8 mouse cellular contexts compared by ENCODE assay signal in the genomic region with DNA sequence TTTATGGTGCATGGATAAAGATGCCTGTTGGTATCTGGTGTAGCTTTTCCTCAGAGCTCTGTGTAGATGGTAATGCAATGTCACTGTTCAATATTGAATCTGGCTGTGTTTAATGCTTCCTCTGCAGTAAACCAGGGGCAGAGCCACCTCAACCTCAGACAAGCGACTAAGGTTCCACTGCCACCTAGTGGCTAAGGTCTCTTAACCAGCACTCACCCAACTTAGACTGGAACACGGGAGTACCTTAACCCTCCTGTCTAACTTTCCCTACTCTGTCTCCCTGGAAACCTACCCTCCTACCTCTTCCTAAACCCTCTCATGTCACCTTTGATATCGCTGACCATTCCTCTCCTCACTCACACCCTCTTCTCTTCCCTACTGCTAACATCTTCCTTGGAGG.
DNase-seq lines count a peak whose midpoint lies in the region; ATAC-seq and TF ChIP-seq lines count a peak whose summit lies in the region.

No protein-coding gene starts in this region.

- H3K4me3 ChIP-seq in C2C12 (ENCODE audit: insufficient read depth, poor library complexity, severe bottlenecking): no peak overlapping the region
- no peak overlapping the region for H3K4me3 ChIP-seq in heart, postnatal 0 days (ENCODE audit: low read depth, low read length)
- H3K4me3 ChIP-seq in lung, postnatal 0 days (ENCODE audit: low read depth, low read length): no peak overlapping the region

- ATAC-seq in heart, postnatal 0 days (ENCODE audit: insufficient read depth, low read depth): peak; percentile 60; the same call in 1 of the 2 replicates
- ATAC-seq in lung, postnatal 0 days: peak; percentile 73

- no peak overlapping the region for H3K4me2 ChIP-seq in heart, postnatal 0 days (ENCODE audit: low read depth, low read length)
- no peak overlapping the region for H3K4me2 ChIP-seq in lung, postnatal 0 days (replicated peaks; ENCODE audit: low read depth, low read length)

- H3K9me3 ChIP-seq in heart, postnatal 0 days (replicated peaks; ENCODE audit: control insufficient read depth, low read length): no peaks in the 10 kb centered on the region
- no peaks in the 10 kb centered on the region for H3K9me3 ChIP-seq in lung, postnatal 0 days (ENCODE audit: low read length)

- no peaks in the 10 kb centered on the region for H3K79me2 ChIP-seq in C2C12 (ENCODE audit: control insufficient read depth, insufficient read depth)

- H3K9ac ChIP-seq in heart, postnatal 0 days (replicated peaks; ENCODE audit: low read depth, low read length): no peak overlapping the region
- H3K9ac ChIP-seq in lung, postnatal 0 days (replicated peaks; ENCODE audit: low read depth): no peak overlapping the region

- WGBS in heart, postnatal 0 days: 9% methylated on average over 3 of the region's 3 CpGs
- 16% methylated on average over 3 of the region's 3 CpGs for WGBS in lung, postnatal 0 days

- H3ac ChIP-seq in C2C12 (ENCODE audit: control insufficient read depth, insufficient read length, low read depth): no peak overlapping the region

- no peak for TF ChIP-seq EP300 in heart, postnatal 0 days (IDR thresholded peaks at IDR 0.05; ENCODE audit: low read depth)
- TF ChIP-seq EP300 in lung, postnatal 0 days (IDR thresholded peaks at IDR 0.05): no peak

- no peaks in the 10 kb centered on the region for H3K79me3 ChIP-seq in C2C12 (ENCODE audit: low read depth)

- peak; percentile 38 for DNase-seq in T-cell, adult 2 months (ENCODE audit: low spot score)
- DNase-seq in embryo, embryonic 10 days (ENCODE audit: low spot score): peak; percentile 86
- DNase-seq in heart, postnatal 0 days (ENCODE audit: low spot score): peak; percentile 82
- DNase-seq in kidney, postnatal 25 days: peak; percentile 55 to 59
- DNase-seq in lung, postnatal 0 days (ENCODE audit: low spot score): peak; percentile 87
- peak; percentile 11 for DNase-seq in retina, adult 2 months (ENCODE audit: low read depth, low spot score)
- peak; percentile 33 for DNase-seq in yolk sac, embryonic 10.5 days (ENCODE audit: low spot score)

- H3K27ac ChIP-seq in heart, postnatal 0 days (ENCODE audit: low read depth): no peak overlapping the region
- H3K27ac ChIP-seq in lung, postnatal 0 days (ENCODE audit: low read length): no peak overlapping the region

- H3K36me3 ChIP-seq in C2C12 (ENCODE audit: control insufficient read depth, insufficient read depth): no peaks in the 10 kb centered on the region
- no peaks in the 10 kb centered on the region for H3K36me3 ChIP-seq in heart, postnatal 0 days (replicated peaks; ENCODE audit: control insufficient read depth, insufficient read depth, low read length)
- no peaks in the 10 kb centered on the region for H3K36me3 ChIP-seq in lung, postnatal 0 days (ENCODE audit: insufficient read depth, low read length)

- TF ChIP-seq CTCF in C2C12 (IDR thresholded peaks at IDR 0.05; ENCODE audit: control insufficient read depth, insufficient read depth, insufficient read length): peak; percentile 68
- TF ChIP-seq CTCF in heart, postnatal 0 days (IDR thresholded peaks at IDR 0.05; ENCODE audit: low read depth): peak; percentile 90
- peak; percentile 84 for TF ChIP-seq CTCF in lung, postnatal 0 days (IDR thresholded peaks at IDR 0.05)

- peaks cover 12% of the 10 kb centered on the region for H3K27me3 ChIP-seq in C2C12 (ENCODE audit: control insufficient read depth, insufficient read depth, insufficient read length)
- H3K27me3 ChIP-seq in heart, postnatal 0 days (ENCODE audit: control insufficient read depth, insufficient read depth, low read length): no peaks in the 10 kb centered on the region
- H3K27me3 ChIP-seq in lung, postnatal 0 days (replicated peaks; ENCODE audit: insufficient read depth, low read length): no peaks in the 10 kb centered on the region

- 0 out of 2 replicates have a peak, but pooled peaks cover 2% of the 10 kb centered on the region for H3K4me1 ChIP-seq in heart, postnatal 0 days (ENCODE audit: control insufficient read depth, insufficient read depth)
- no peaks in the 10 kb centered on the region for H3K4me1 ChIP-seq in lung, postnatal 0 days (ENCODE audit: insufficient read depth, low read depth, low read length)

TF ChIP-seq in C2C12, 6 proteins besides CTCF, POLR2A, EP300 and RAD21:
- TF ChIP-seq MYOD1 (IDR thresholded peaks at IDR 0.05; ENCODE audit: control insufficient read depth, insufficient read length, low read depth) (no peak), CEBPB (IDR thresholded peaks at IDR 0.05; ENCODE audit: low read depth) (no peak), USF1 (IDR thresholded peaks at IDR 0.05; ENCODE audit: low read depth) (no peak), MYOG (IDR thresholded peaks at IDR 0.05; ENCODE audit: control insufficient read depth, extremely low read depth, insufficient read length) (no peak), MAX (IDR thresholded peaks at IDR 0.05) (no peak), FOSL1 (IDR thresholded peaks at IDR 0.05; ENCODE audit: insufficient read depth, low read length, poor library complexity, severe bottlenecking) (no peak)

Comparison
In these comparisons a context has a peak if more than half of its experiments do, and no peak if none do; other contexts are left out.
1. DNase-seq: peak in every context shown above with its lines; median percentile 87 in lung, postnatal 0 days; 86 in embryo, embryonic 10 days; 82 in heart, postnatal 0 days; 57 in kidney, postnatal 25 days; 38 in T-cell, adult 2 months; 33 in yolk sac, embryonic 10.5 days; 11 in retina, adult 2 months.